Mouse (Mus musculus): Measurements from ENCODE around the gene Ism2. TPM values are rescaled to one million over a fixed set of nuclear protein-coding genes. Genes with fewer than 3 reads are reported as not detected.

The Ism2 gene
- polyA plus RNA-seq, 1 experiment from 2014 or later: 0.70 TPM

DNA sequence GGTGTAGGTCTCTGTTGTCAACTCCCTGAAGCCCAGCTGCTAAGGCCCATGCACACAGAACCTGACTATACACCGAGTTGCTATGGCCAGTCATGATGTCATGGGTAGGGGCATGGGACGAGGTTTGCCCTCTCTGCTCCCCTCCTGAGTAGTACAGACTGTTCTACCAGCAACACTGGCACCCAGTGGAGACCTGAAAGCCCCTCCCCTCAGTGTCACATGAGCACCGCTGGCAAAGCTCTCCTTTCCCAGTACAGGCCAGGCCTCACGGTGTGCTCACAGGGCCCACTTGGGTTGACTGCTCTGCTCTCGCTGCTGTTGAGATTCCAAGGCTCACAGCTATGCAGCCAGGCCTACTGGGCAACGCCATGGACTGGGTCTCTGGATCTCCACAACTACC lies 5.6 kb downstream of the Ism2 start:
- WGBS: 59% methylated on average over 6 of the region's 6 CpGs
- no peak for ATAC-seq (ENCODE audit: insufficient number of reproducible peaks, insufficient read depth, low FRiP score, low read depth)
- no peak overlapping the region for H3K27ac ChIP-seq (replicated peaks in 1 of 2; ENCODE audit: control insufficient read depth in 1 of 2, insufficient read depth in 1 of 2, low read depth in 2 of 2, low read length in 2 of 2)
- no peaks in the 10 kb centered on the region for H3K27me3 ChIP-seq (ENCODE audit: control insufficient read depth, insufficient read depth, low read length)
- no peaks in the 10 kb centered on the region for H3K4me1 ChIP-seq (ENCODE audit: control insufficient read depth in 2 of 2, insufficient read depth in 2 of 2, low read length in 2 of 2)
- H3K4me2 ChIP-seq (ENCODE audit: low read length): no peak overlapping the region
- H3K9me3 ChIP-seq (ENCODE audit: control insufficient read depth, low read length): no peaks in the 10 kb centered on the region
- no peaks in the 10 kb centered on the region for H3K36me3 ChIP-seq (ENCODE audit: control insufficient read depth, insufficient read depth, low read length)
- H3K9ac ChIP-seq (ENCODE audit: low read length): no peak overlapping the region
- H3K4me3 ChIP-seq (ENCODE audit: control insufficient read depth in 1 of 2, insufficient read depth in 1 of 2, low read depth in 1 of 2, low read length in 2 of 2): no peak overlapping the region

DNA sequence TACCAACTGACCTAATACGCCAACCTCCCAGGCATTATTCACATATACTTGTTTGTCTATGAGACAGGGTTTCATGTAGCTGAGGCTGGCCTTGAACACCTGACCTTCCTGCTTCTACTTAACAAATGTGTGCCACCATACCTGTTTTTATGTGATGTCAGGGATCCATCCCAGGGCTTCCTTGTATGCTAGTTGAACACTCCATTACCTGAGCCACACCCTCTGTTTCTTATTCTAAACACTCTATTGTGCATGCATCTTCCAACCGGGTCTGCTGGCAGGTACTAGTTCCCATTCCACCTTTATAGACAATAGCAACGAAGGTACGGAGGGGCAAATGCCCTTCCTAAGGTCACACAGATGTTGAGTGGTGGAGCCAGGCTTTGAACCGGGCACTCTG lies 10.4 kb downstream of the Ism2 start:
- ATAC-seq (ENCODE audit: insufficient number of reproducible peaks, insufficient read depth, low FRiP score, low read depth): no peak
- WGBS: 93% methylated on average over 5 of the region's 5 CpGs

DNA sequence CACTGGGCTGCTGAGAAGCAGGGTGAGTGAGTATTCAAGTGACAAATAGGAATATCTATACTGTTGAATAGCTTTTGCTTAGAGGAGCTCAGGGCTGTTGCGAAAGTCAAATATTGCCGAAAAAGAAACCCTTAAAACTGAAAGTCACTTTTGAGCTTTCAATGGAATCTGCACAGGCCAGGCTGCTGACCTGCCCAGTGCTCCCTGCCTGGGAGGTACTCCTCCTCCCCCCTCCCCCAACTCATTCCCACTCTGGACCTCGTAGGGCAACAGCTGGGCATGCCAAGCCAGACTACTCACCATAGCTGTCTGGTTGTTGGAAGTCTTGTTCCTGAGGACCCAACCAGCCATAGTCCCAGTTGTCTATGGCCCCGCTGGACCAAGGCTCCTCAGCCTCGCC lies 14.8 kb downstream of the Ism2 start:
- 86% methylated on average over 5 of the region's 5 CpGs for WGBS
- no peak for ATAC-seq (ENCODE audit: insufficient number of reproducible peaks, insufficient read depth, low FRiP score, low read depth)
- H3K4me3 ChIP-seq (ENCODE audit: control insufficient read depth in 1 of 2, insufficient read depth in 1 of 2, low read depth in 1 of 2, low read length in 2 of 2): no peak overlapping the region
- no peaks in the 10 kb centered on the region for H3K36me3 ChIP-seq (ENCODE audit: control insufficient read depth, insufficient read depth, low read length)
- no peak overlapping the region for H3K9ac ChIP-seq (ENCODE audit: low read length)
- H3K4me2 ChIP-seq (ENCODE audit: low read length): no peak overlapping the region
- H3K27me3 ChIP-seq (ENCODE audit: control insufficient read depth, insufficient read depth, low read length): no peaks in the 10 kb centered on the region
- H3K27ac ChIP-seq (replicated peaks in 1 of 2; ENCODE audit: control insufficient read depth in 1 of 2, insufficient read depth in 1 of 2, low read depth in 2 of 2, low read length in 2 of 2): no peak overlapping the region
- no peaks in the 10 kb centered on the region for H3K9me3 ChIP-seq (ENCODE audit: control insufficient read depth, low read length)
- H3K4me1 ChIP-seq (ENCODE audit: control insufficient read depth in 2 of 2, insufficient read depth in 2 of 2, low read length in 2 of 2): peaks cover 4 to 7% of the 10 kb centered on the region in 2 experiments; a peak in 3 of 4 replicates

More for the DNA sequence above, 10.4 kb downstream of the Ism2 start:
- H3K36me3 ChIP-seq (ENCODE audit: control insufficient read depth, insufficient read depth, low read length): no peaks in the 10 kb centered on the region
- no peaks in the 10 kb centered on the region for H3K4me1 ChIP-seq (ENCODE audit: control insufficient read depth in 2 of 2, insufficient read depth in 2 of 2, low read length in 2 of 2)
- H3K27ac ChIP-seq (replicated peaks in 1 of 2; ENCODE audit: control insufficient read depth in 1 of 2, insufficient read depth in 1 of 2, low read depth in 2 of 2, low read length in 2 of 2): no peak overlapping the region
- no peak overlapping the region for H3K4me2 ChIP-seq (ENCODE audit: low read length)
- H3K27me3 ChIP-seq (ENCODE audit: control insufficient read depth, insufficient read depth, low read length): no peaks in the 10 kb centered on the region
- H3K9me3 ChIP-seq (ENCODE audit: control insufficient read depth, low read length): no peaks in the 10 kb centered on the region
- H3K4me3 ChIP-seq (ENCODE audit: control insufficient read depth in 1 of 2, insufficient read depth in 1 of 2, low read depth in 1 of 2, low read length in 2 of 2): no peak overlapping the region
- H3K9ac ChIP-seq (ENCODE audit: low read length): no peak overlapping the region

- no peak overlapping the region for H3K4me3 ChIP-seq (ENCODE audit: control insufficient read depth in 1 of 2, insufficient read depth in 1 of 2, low read depth in 1 of 2, low read length in 2 of 2)
- no peaks in the 10 kb centered on the region for H3K9me3 ChIP-seq (ENCODE audit: control insufficient read depth, low read length)
- no peak overlapping the region for H3K4me2 ChIP-seq (ENCODE audit: low read length)
- WGBS: 72% methylated on average over 4 of the region's 4 CpGs
- no peak overlapping the region for H3K27ac ChIP-seq (replicated peaks in 1 of 2; ENCODE audit: control insufficient read depth in 1 of 2, insufficient read depth in 1 of 2, low read depth in 2 of 2, low read length in 2 of 2)
- H3K36me3 ChIP-seq (ENCODE audit: control insufficient read depth, insufficient read depth, low read length): no peaks in the 10 kb centered on the region
- H3K4me1 ChIP-seq (ENCODE audit: control insufficient read depth in 2 of 2, insufficient read depth in 2 of 2, low read length in 2 of 2): peaks cover 8 to 12% of the 10 kb centered on the region in 2 experiments
- H3K9ac ChIP-seq (ENCODE audit: low read length): no peak overlapping the region
- no peaks in the 10 kb centered on the region for H3K27me3 ChIP-seq (ENCODE audit: control insufficient read depth, insufficient read depth, low read length)
- no peak for ATAC-seq (ENCODE audit: insufficient number of reproducible peaks, insufficient read depth, low FRiP score, low read depth)
Measured at GRCm38 (mm10) chr12:87284268-87284667, 15.2 kb downstream of the Ism2 start.

DNA sequence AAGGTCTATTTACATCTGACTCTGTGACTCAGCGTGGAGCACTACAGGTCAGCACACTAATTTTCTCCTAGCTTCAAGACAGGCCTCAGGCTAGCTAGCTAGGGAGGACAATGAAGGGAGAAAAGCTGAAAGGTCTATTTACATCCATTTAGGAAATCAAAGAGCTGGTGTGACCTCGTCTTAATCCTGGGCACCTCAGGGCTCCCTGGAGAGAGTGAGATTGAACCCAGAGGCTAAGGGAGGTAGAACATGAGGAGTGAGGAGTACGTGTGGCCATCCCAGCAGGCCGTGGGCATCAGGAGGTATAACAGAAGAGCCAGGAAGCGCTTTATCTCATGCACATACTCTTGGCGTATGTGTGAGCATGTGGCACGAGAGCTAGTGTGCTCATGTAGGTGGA lies 15.8 kb downstream of the Ism2 start:
- WGBS: 73% methylated on average over 7 of the region's 7 CpGs
- ATAC-seq (ENCODE audit: insufficient number of reproducible peaks, insufficient read depth, low FRiP score, low read depth): no peak
- Histone ChIP-seq H3K27me3 (ENCODE audit: control insufficient read depth, insufficient read depth, low read length) (no peaks in the 10 kb centered on the region), H3K36me3 (ENCODE audit: control insufficient read depth, insufficient read depth, low read length) (no peaks in the 10 kb centered on the region), H3K9me3 (ENCODE audit: control insufficient read depth, low read length) (no peaks in the 10 kb centered on the region), H3K27ac (replicated peaks in 1 of 2; ENCODE audit: control insufficient read depth in 1 of 2, insufficient read depth in 1 of 2, low read depth in 2 of 2, low read length in 2 of 2) (no peak overlapping the region), H3K4me2 (ENCODE audit: low read length) (no peak overlapping the region), H3K4me1 (ENCODE audit: control insufficient read depth in 2 of 2, insufficient read depth in 2 of 2, low read length in 2 of 2) (peaks cover 13 to 17% of the 10 kb centered on the region in 2 experiments), H3K4me3 (ENCODE audit: control insufficient read depth in 1 of 2, insufficient read depth in 1 of 2, low read depth in 1 of 2, low read length in 2 of 2) (no peak overlapping the region), H3K9ac (ENCODE audit: low read length) (no peak overlapping the region)

- Histone ChIP-seq H3K27me3 (ENCODE audit: control insufficient read depth, insufficient read depth, low read length) (no peaks in the 10 kb centered on the region), H3K9ac (ENCODE audit: low read length) (no peak overlapping the region), H3K4me1 (ENCODE audit: control insufficient read depth in 2 of 2, insufficient read depth in 2 of 2, low read length in 2 of 2) (peaks cover 15 to 25% of the 10 kb centered on the region in 2 experiments), H3K27ac (replicated peaks in 1 of 2; ENCODE audit: control insufficient read depth in 1 of 2, insufficient read depth in 1 of 2, low read depth in 2 of 2, low read length in 2 of 2) (no peak overlapping the region), H3K9me3 (ENCODE audit: control insufficient read depth, low read length) (no peaks in the 10 kb centered on the region), H3K36me3 (ENCODE audit: control insufficient read depth, insufficient read depth, low read length) (no peaks in the 10 kb centered on the region), H3K4me2 (ENCODE audit: low read length) (no peak overlapping the region), H3K4me3 (ENCODE audit: control insufficient read depth in 1 of 2, insufficient read depth in 1 of 2, low read depth in 1 of 2, low read length in 2 of 2) (no peak overlapping the region)
- no peak for ATAC-seq (ENCODE audit: insufficient number of reproducible peaks, insufficient read depth, low FRiP score, low read depth)
- over 99% methylated on average over 4 of the region's 4 CpGs for WGBS
Measured at GRCm38 (mm10) chr12:87282743-87283142, 16.8 kb downstream of the Ism2 start.

DNA sequence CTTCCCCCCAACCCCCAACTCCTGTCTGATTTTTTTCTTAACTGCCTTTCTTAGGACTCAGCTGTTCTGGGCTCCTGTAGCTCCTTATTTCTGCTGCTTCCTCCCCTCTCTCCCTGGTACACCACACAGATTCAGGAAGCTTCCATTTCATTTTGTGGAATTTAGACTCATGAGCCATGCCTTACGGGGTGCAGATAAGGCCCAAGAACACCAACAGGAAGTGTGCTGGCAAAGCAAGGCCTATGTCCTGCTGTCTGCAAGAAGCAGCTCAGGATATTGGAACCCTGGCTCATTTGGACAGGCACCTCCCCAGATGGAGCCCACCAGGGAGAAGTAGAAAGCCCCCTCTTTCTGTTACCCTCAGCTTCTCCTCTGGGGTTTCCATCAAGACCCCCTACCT lies 17.7 kb downstream of the Ism2 start:
- no peak for ATAC-seq (ENCODE audit: insufficient number of reproducible peaks, insufficient read depth, low FRiP score, low read depth)
- H3K9ac ChIP-seq (ENCODE audit: low read length): no peak overlapping the region
- peaks cover 15 to 29% of the 10 kb centered on the region in 2 experiments for H3K4me1 ChIP-seq (ENCODE audit: control insufficient read depth in 2 of 2, insufficient read depth in 2 of 2, low read length in 2 of 2)
- no peaks in the 10 kb centered on the region for H3K36me3 ChIP-seq (ENCODE audit: control insufficient read depth, insufficient read depth, low read length)
- H3K4me3 ChIP-seq (ENCODE audit: control insufficient read depth in 1 of 2, insufficient read depth in 1 of 2, low read depth in 1 of 2, low read length in 2 of 2): no peak overlapping the region
- H3K9me3 ChIP-seq (ENCODE audit: control insufficient read depth, low read length): no peaks in the 10 kb centered on the region
- no peak overlapping the region for H3K27ac ChIP-seq (replicated peaks in 1 of 2; ENCODE audit: control insufficient read depth in 1 of 2, insufficient read depth in 1 of 2, low read depth in 2 of 2, low read length in 2 of 2)
- H3K27me3 ChIP-seq (ENCODE audit: control insufficient read depth, insufficient read depth, low read length): no peaks in the 10 kb centered on the region
- H3K4me2 ChIP-seq (ENCODE audit: low read length): no peak overlapping the region
- 50% methylated on average over 1 of the region's 1 CpGs for WGBS

- WGBS: 58% methylated on average over 14 of the region's 14 CpGs
- no peak for ATAC-seq (ENCODE audit: insufficient number of reproducible peaks, insufficient read depth, low FRiP score, low read depth)
- H3K9ac ChIP-seq (ENCODE audit: low read length): no peak overlapping the region
- no peak overlapping the region for H3K4me3 ChIP-seq (ENCODE audit: control insufficient read depth in 1 of 2, insufficient read depth in 1 of 2, low read depth in 1 of 2, low read length in 2 of 2)
- H3K4me1 ChIP-seq (ENCODE audit: control insufficient read depth in 2 of 2, insufficient read depth in 2 of 2, low read length in 2 of 2): peaks cover 15 to 29% of the 10 kb centered on the region in 2 experiments
- H3K27ac ChIP-seq (replicated peaks in 1 of 2; ENCODE audit: control insufficient read depth in 1 of 2, insufficient read depth in 1 of 2, low read depth in 2 of 2, low read length in 2 of 2): no peak overlapping the region
- no peak overlapping the region for H3K4me2 ChIP-seq (ENCODE audit: low read length)
- H3K9me3 ChIP-seq (ENCODE audit: control insufficient read depth, low read length): no peaks in the 10 kb centered on the region
- H3K36me3 ChIP-seq (ENCODE audit: control insufficient read depth, insufficient read depth, low read length): peaks cover 18% of the 10 kb centered on the region
- H3K27me3 ChIP-seq (ENCODE audit: control insufficient read depth, insufficient read depth, low read length): no peaks in the 10 kb centered on the region
Measured at GRCm38 (mm10) chr12:87279879-87280278, 19.6 kb downstream of the Ism2 start.
